Mouse (Mus musculus): ENCODE data around the gene Abcc8. TPM values are rescaled to one million over a fixed set of nuclear protein-coding genes. Genes with fewer than 3 reads are reported as not detected.
"Not testable (repeated sequence)": the region's sequence is repeated elsewhere in the genome, so short reads cannot be mapped to it uniquely, and the experiment has no call there.

Gene Abcc8
- polyA plus RNA-seq, 1 experiment from 2014 or later = 6.2 TPM

- 0 out of 2 replicates have a peak, but pooled peaks cover 8% of the 10 kb centered on the region for H3K27me3 ChIP-seq (replicated peaks)
- H3K4me2 ChIP-seq = no peak overlapping the region
- H3K9me3 ChIP-seq (replicated peaks) = no peaks in the 10 kb centered on the region
- 70% methylated on average over 6 of the region's 6 CpGs for WGBS
- no peak overlapping the region for H3K9ac ChIP-seq
- H3K27ac ChIP-seq (ENCODE audit: poor library complexity, severe bottlenecking) = no peak overlapping the region
- peaks cover 14% of the 10 kb centered on the region for H3K4me1 ChIP-seq (replicated peaks)
- H3K4me3 ChIP-seq = no peak overlapping the region
- no peak for ATAC-seq (ENCODE audit: insufficient number of reproducible peaks, low FRiP score)
- H3K36me3 ChIP-seq = no peaks in the 10 kb centered on the region
Measured at GRCm38 (mm10) chr7:46200021-46200420, 20.2 kb upstream of the Abcc8 start.

- no peak overlapping the region for H3K9ac ChIP-seq
- H3K36me3 ChIP-seq = no peaks in the 10 kb centered on the region
- H3K27ac ChIP-seq (ENCODE audit: poor library complexity, severe bottlenecking) = no peak overlapping the region
- no peak overlapping the region for H3K4me3 ChIP-seq
- ATAC-seq (ENCODE audit: insufficient number of reproducible peaks, low FRiP score) = no peak
- H3K27me3 ChIP-seq (replicated peaks) = 0 out of 2 replicates have a peak, but pooled peaks cover 6% of the 10 kb centered on the region
- 67% methylated on average over 5 of the region's 5 CpGs for WGBS
- H3K9me3 ChIP-seq (replicated peaks) = no peaks in the 10 kb centered on the region
- 0 out of 2 replicates have a peak, but pooled peaks cover 6% of the 10 kb centered on the region for H3K4me1 ChIP-seq (replicated peaks)
- H3K4me2 ChIP-seq = no peak overlapping the region
Measured at GRCm38 (mm10) chr7:46195356-46195755, 15.5 kb upstream of the Abcc8 start.

GRCm38 (mm10) chr7:46184232-46184631 lies 4.4 kb upstream of the Abcc8 start:
- peaks cover 10% of the 10 kb centered on the region for H3K4me1 ChIP-seq (replicated peaks)
- ATAC-seq (ENCODE audit: insufficient number of reproducible peaks, low FRiP score) = no peak

GRCm38 (mm10) chr7:46181590-46181989 lies 1.8 kb upstream of the Abcc8 start:
- Histone ChIP-seq H3K27ac (ENCODE audit: poor library complexity, severe bottlenecking) (no peak overlapping the region), H3K9me3 (replicated peaks) (no peaks in the 10 kb centered on the region), H3K36me3 (no peaks in the 10 kb centered on the region), H3K9ac (no peak overlapping the region), H3K4me1 (replicated peaks) (peaks cover 10% of the 10 kb centered on the region), H3K4me3 (no peak overlapping the region), H3K4me2 (no peak overlapping the region), H3K27me3 (replicated peaks) (peaks cover 69% of the 10 kb centered on the region)
- 6% methylated on average over 3 of the region's 3 CpGs for WGBS
- no peak for ATAC-seq (ENCODE audit: insufficient number of reproducible peaks, low FRiP score)

More at GRCm38 (mm10) chr7:46184232-46184631, 4.4 kb upstream of the Abcc8 start:
- H3K9me3 ChIP-seq (replicated peaks) = no peaks in the 10 kb centered on the region
- no peak overlapping the region for H3K9ac ChIP-seq
- H3K27ac ChIP-seq (ENCODE audit: poor library complexity, severe bottlenecking) = no peak overlapping the region
- H3K27me3 ChIP-seq (replicated peaks) = peaks cover 48% of the 10 kb centered on the region
- H3K36me3 ChIP-seq = no peaks in the 10 kb centered on the region
- H3K4me2 ChIP-seq = no peak overlapping the region
- no peak overlapping the region for H3K4me3 ChIP-seq

GRCm38 (mm10) chr7:46168980-46169379 lies 10.9 kb downstream of the Abcc8 start:
- WGBS = 75% methylated on average over 1 of the region's 1 CpGs
- H3K4me3 ChIP-seq; H3K27me3 ChIP-seq (replicated peaks); ATAC-seq (ENCODE audit: insufficient number of reproducible peaks, low FRiP score); H3K36me3 ChIP-seq; H3K4me2 ChIP-seq; H3K9ac ChIP-seq; H3K4me1 ChIP-seq (replicated peaks); H3K27ac ChIP-seq (ENCODE audit: poor library complexity, severe bottlenecking); H3K9me3 ChIP-seq (replicated peaks): not testable (repeated sequence)

GRCm38 (mm10) chr7:46168402-46168801 lies 11.4 kb downstream of the Abcc8 start:
- no peak overlapping the region for H3K27ac ChIP-seq (ENCODE audit: poor library complexity, severe bottlenecking)
- H3K4me2 ChIP-seq = no peak overlapping the region
- no peak overlapping the region for H3K4me3 ChIP-seq
- ATAC-seq (ENCODE audit: insufficient number of reproducible peaks, low FRiP score) = no peak
- no peaks in the 10 kb centered on the region for H3K4me1 ChIP-seq (replicated peaks)
- no peaks in the 10 kb centered on the region for H3K36me3 ChIP-seq
- H3K9ac ChIP-seq = no peak overlapping the region
- no peaks in the 10 kb centered on the region for H3K9me3 ChIP-seq (replicated peaks)
- WGBS = 85% methylated on average over 6 of the region's 6 CpGs
- no peaks in the 10 kb centered on the region for H3K27me3 ChIP-seq (replicated peaks)

- H3K4me2 ChIP-seq = no peak overlapping the region
- no peaks in the 10 kb centered on the region for H3K9me3 ChIP-seq (replicated peaks)
- H3K27ac ChIP-seq (ENCODE audit: poor library complexity, severe bottlenecking) = no peak overlapping the region
- no peak for ATAC-seq (ENCODE audit: insufficient number of reproducible peaks, low FRiP score)
- no peak overlapping the region for H3K4me3 ChIP-seq
- no peaks in the 10 kb centered on the region; the same call in 1 of the 2 replicates for H3K4me1 ChIP-seq (replicated peaks)
- WGBS = 83% methylated on average over 7 of the region's 7 CpGs
- no peaks in the 10 kb centered on the region for H3K27me3 ChIP-seq (replicated peaks)
- no peaks in the 10 kb centered on the region for H3K36me3 ChIP-seq
- no peak overlapping the region for H3K9ac ChIP-seq
Measured at GRCm38 (mm10) chr7:46167901-46168300, 11.9 kb downstream of the Abcc8 start.

GRCm38 (mm10) chr7:46165876-46166275 lies 14.0 kb downstream of the Abcc8 start:
- WGBS = 88% methylated on average over 11 of the region's 11 CpGs
- no peak overlapping the region for H3K4me2 ChIP-seq
- no peaks in the 10 kb centered on the region for H3K36me3 ChIP-seq
- no peaks in the 10 kb centered on the region for H3K27me3 ChIP-seq (replicated peaks)
- H3K27ac ChIP-seq (ENCODE audit: poor library complexity, severe bottlenecking) = no peak overlapping the region
- H3K4me1 ChIP-seq (replicated peaks) = peaks cover 17% of the 10 kb centered on the region
- no peak overlapping the region for H3K9ac ChIP-seq
- ATAC-seq (ENCODE audit: insufficient number of reproducible peaks, low FRiP score) = no peak
- no peak overlapping the region for H3K4me3 ChIP-seq
- H3K9me3 ChIP-seq (replicated peaks) = no peaks in the 10 kb centered on the region

GRCm38 (mm10) chr7:46162731-46163130 lies 17.1 kb downstream of the Abcc8 start:
- ATAC-seq (ENCODE audit: insufficient number of reproducible peaks, low FRiP score) = no peak
- Histone ChIP-seq H3K27me3 (replicated peaks) (no peaks in the 10 kb centered on the region), H3K9ac (no peak overlapping the region), H3K4me3 (no peak overlapping the region), H3K36me3 (no peaks in the 10 kb centered on the region), H3K27ac (ENCODE audit: poor library complexity, severe bottlenecking) (peak overlapping the region; percentile 33; the same call in 1 of the 2 replicates), H3K4me1 (replicated peaks) (peaks cover 17% of the 10 kb centered on the region), H3K9me3 (replicated peaks) (no peaks in the 10 kb centered on the region), H3K4me2 (0 out of 2 replicates have a peak overlapping the region, but pooled peaks have one; percentile 44)
- WGBS = 67% methylated on average over 5 of the region's 5 CpGs

GRCm38 (mm10) chr7:46162132-46162727 lies 17.6 kb downstream of the Abcc8 start:
- 55% methylated on average over 11 of the region's 11 CpGs for WGBS

GRCm38 (mm10) chr7:46161615-46162014 lies 18.2 kb downstream of the Abcc8 start:
- H3K4me2 ChIP-seq = peak overlapping the region; percentile 44

More at GRCm38 (mm10) chr7:46162132-46162727, 17.6 kb downstream of the Abcc8 start:
- no peaks in the 10 kb centered on the region for H3K27me3 ChIP-seq (replicated peaks)
- peaks cover 17% of the 10 kb centered on the region for H3K4me1 ChIP-seq (replicated peaks)
- ATAC-seq (ENCODE audit: insufficient number of reproducible peaks, low FRiP score) = no peak
- H3K27ac ChIP-seq (ENCODE audit: poor library complexity, severe bottlenecking) = peak overlapping the region; percentile 33; the same call in 1 of the 2 replicates
- H3K9ac ChIP-seq = no peak overlapping the region
- H3K4me2 ChIP-seq = peak overlapping the region; percentile 44
- no peaks in the 10 kb centered on the region for H3K36me3 ChIP-seq
- H3K4me3 ChIP-seq = no peak overlapping the region
- H3K9me3 ChIP-seq (replicated peaks) = no peaks in the 10 kb centered on the region

GRCm38 (mm10) chr7:46157746-46158145 lies 22.1 kb downstream of the Abcc8 start:
- no peak overlapping the region for H3K4me2 ChIP-seq
- no peaks in the 10 kb centered on the region for H3K36me3 ChIP-seq
- peaks cover 5% of the 10 kb centered on the region for H3K27me3 ChIP-seq (replicated peaks)
- H3K27ac ChIP-seq (ENCODE audit: poor library complexity, severe bottlenecking) = no peak overlapping the region
- WGBS = 60% methylated on average over 7 of the region's 7 CpGs
- no peaks in the 10 kb centered on the region for H3K9me3 ChIP-seq (replicated peaks)
- no peak for ATAC-seq (ENCODE audit: insufficient number of reproducible peaks, low FRiP score)
- H3K4me3 ChIP-seq = no peak overlapping the region
- H3K4me1 ChIP-seq (replicated peaks) = peaks cover 16% of the 10 kb centered on the region
- no peak overlapping the region for H3K9ac ChIP-seq

More at GRCm38 (mm10) chr7:46161615-46162014, 18.2 kb downstream of the Abcc8 start:
- Histone ChIP-seq H3K4me3 (no peak overlapping the region), H3K9me3 (replicated peaks) (no peaks in the 10 kb centered on the region), H3K9ac (no peak overlapping the region), H3K4me1 (replicated peaks) (peaks cover 17% of the 10 kb centered on the region), H3K36me3 (no peaks in the 10 kb centered on the region), H3K27ac (ENCODE audit: poor library complexity, severe bottlenecking) (peak overlapping the region; percentile 33; the same call in 1 of the 2 replicates), H3K27me3 (replicated peaks) (no peaks in the 10 kb centered on the region)
- 21% methylated on average over 3 of the region's 3 CpGs for WGBS
- no peak; the same call in 1 of the 2 replicates for ATAC-seq (ENCODE audit: insufficient number of reproducible peaks, low FRiP score)
